Mouse (Mus musculus) testis, adult 2 months (tissue): ENCODE results near the gene Mlxipl. TPM values are rescaled to one million over a fixed set of nuclear protein-coding genes. Genes with fewer than 3 reads are reported as not detected.
A peak's percentile ranks its signal among the peaks of the same experiment; 100 is the strongest.

Experiments used
- H3K27ac ChIP-seq: fragments of 200-500 bp; 2 replicates; pipeline ENCODE4 v1.5.1; 2012; ENCODE audit warnings: low read depth, low read length; ENCODE audit not compliant: control insufficient read depth, insufficient read depth
- H3K27me3 ChIP-seq: fragments of 200-500 bp; 2 replicates; pipeline ENCODE4 v1.6.1; 2012; ENCODE audit warnings: mild to moderate bottlenecking, low read length, moderate library complexity; ENCODE audit not compliant: control insufficient read depth, insufficient read depth
- H3K36me3 ChIP-seq: fragments of 200-500 bp; 2 replicates; pipeline ENCODE4 v1.6.1; 2012; ENCODE audit warnings: mild to moderate bottlenecking, low read length; ENCODE audit not compliant: control insufficient read depth, insufficient read depth
- H3K4me1 ChIP-seq: fragments of 200-500 bp; 2 replicates; pipeline ENCODE4 v1.6.1; 2012; ENCODE audit warnings: low read length; ENCODE audit not compliant: control insufficient read depth, insufficient read depth
- H3K4me3 ChIP-seq: fragments of 200-500 bp; 2 replicates; pipeline ENCODE4 v1.5.1; 2012; ENCODE audit warnings: low read depth, mild to moderate bottlenecking, low read length, moderate library complexity, mixed read lengths; ENCODE audit not compliant: control insufficient read depth
- CTCF ChIP-seq: fragments of 200-500 bp; IDR thresholded peaks from 2 replicates; pipeline ENCODE4 v1.5.1; 2012; ENCODE audit warnings: low read depth, mild to moderate bottlenecking, inconsistent platforms, low read length, moderate library complexity; ENCODE audit not compliant: control insufficient read depth, insufficient read depth, insufficient replicate concordance
- POLR2A ChIP-seq: fragments of 200-500 bp; IDR thresholded peaks from 2 replicates; pipeline ENCODE4 v1.6.1; 2012; ENCODE audit warnings: low read depth, mild to moderate bottlenecking, inconsistent platforms, low read length, moderate library complexity; ENCODE audit not compliant: control insufficient read depth
- polyA plus RNA-seq: library from polyadenylated mRNA; depleted of rRNA; stranded (reverse); fragments of >200 nt; gene quantifications from 2 replicates; pipeline ENCODE4 v1.2.3, GENCODE M21; 2012

Gene Mlxipl
- polyA plus RNA-seq, 1 experiment = 19.6 TPM

- TF ChIP-seq CTCF = no peak
- no peak overlapping the region for H3K4me3 ChIP-seq
- no peak overlapping the region for H3K27ac ChIP-seq
- no peaks in the 10 kb centered on the region for H3K27me3 ChIP-seq
- H3K36me3 ChIP-seq = no peaks in the 10 kb centered on the region
- peaks cover 12% of the 10 kb centered on the region for H3K4me1 ChIP-seq
These were observed 9.2 kb upstream of the Mlxipl start for GRCm38 (mm10) chr5:135080539-135080938.

GRCm38 (mm10) chr5:135086871-135087270 lies 2.8 kb upstream of the Mlxipl start:
- Histone ChIP-seq H3K27me3 (no peaks in the 10 kb centered on the region), H3K27ac (no peak overlapping the region)
- TF ChIP-seq CTCF = no peak
- no peak for TF ChIP-seq POLR2A

GRCm38 (mm10) chr5:135100981-135101380 lies 11.3 kb downstream of the Mlxipl start:
- H3K27me3 ChIP-seq = no peaks in the 10 kb centered on the region
- no peak for TF ChIP-seq POLR2A
- TF ChIP-seq CTCF = no peak
- H3K4me1 ChIP-seq = no peaks in the 10 kb centered on the region
- no peak overlapping the region for H3K27ac ChIP-seq
- no peak overlapping the region for H3K4me3 ChIP-seq
- H3K36me3 ChIP-seq = no peaks in the 10 kb centered on the region

More at GRCm38 (mm10) chr5:135086871-135087270, 2.8 kb upstream of the Mlxipl start:
- Histone ChIP-seq H3K36me3 (no peaks in the 10 kb centered on the region), H3K4me3 (no peak overlapping the region), H3K4me1 (peaks cover 8% of the 10 kb centered on the region)

GRCm38 (mm10) chr5:135103999-135104660 lies 14.4 kb downstream of the Mlxipl start:
- Histone ChIP-seq H3K27ac (no peak overlapping the region), H3K4me3 (no peak overlapping the region), H3K36me3 (no peaks in the 10 kb centered on the region), H3K4me1 (peaks cover 24% of the 10 kb centered on the region), H3K27me3 (no peaks in the 10 kb centered on the region)
- TF ChIP-seq CTCF (peak; percentile 30; the same call in 1 of the 2 replicates), POLR2A (no peak)

GRCm38 (mm10) chr5:135106758-135107256 lies 17.1 kb downstream of the Mlxipl start:
- Histone ChIP-seq H3K4me3 (peak overlapping the region; percentile 84), H3K4me1 (peaks cover 24% of the 10 kb centered on the region), H3K27ac (0 out of 2 replicates have a peak overlapping the region, but pooled peaks have one; percentile 10), H3K36me3 (no peaks in the 10 kb centered on the region), H3K27me3 (no peaks in the 10 kb centered on the region)
- TF ChIP-seq CTCF (no peak), POLR2A (0 out of 2 replicates have a peak, but pooled peaks have one; percentile 55)

GRCm38 (mm10) chr5:135107521-135108501 lies 18.1 kb downstream of the Mlxipl start:
- H3K27me3 ChIP-seq = no peaks in the 10 kb centered on the region

GRCm38 (mm10) chr5:135109017-135109416 lies 19.3 kb downstream of the Mlxipl start:
- no peak for TF ChIP-seq CTCF
- TF ChIP-seq POLR2A = no peak
- Histone ChIP-seq H3K4me1 (peaks cover 24% of the 10 kb centered on the region), H3K36me3 (no peaks in the 10 kb centered on the region), H3K27ac (no peak overlapping the region), H3K4me3 (no peak overlapping the region), H3K27me3 (no peaks in the 10 kb centered on the region)

More at GRCm38 (mm10) chr5:135107521-135108501, 18.1 kb downstream of the Mlxipl start:
- H3K4me3 ChIP-seq = peak overlapping the region; percentile 84
- TF ChIP-seq CTCF (peak; percentile 48; the same call in 1 of the 2 replicates), POLR2A (no peak)
- no peak overlapping the region for H3K27ac ChIP-seq
- peaks cover 24% of the 10 kb centered on the region for H3K4me1 ChIP-seq
- no peaks in the 10 kb centered on the region for H3K36me3 ChIP-seq
